Mouse (Mus musculus) embryonic facial prominence, embryonic 15.5 days (tissue): ENCODE data around the gene Prkag2. TPM values are rescaled to one million over a fixed set of nuclear protein-coding genes. Genes with fewer than 3 reads are reported as not detected.

Experiments used
- ATAC-seq: fragments of 200-750 bp; cut with Nextera tagmentation; 2 replicates; pipeline ENCODE4 v1.8.0; 2017; ENCODE audit warnings: low read depth, moderate TSS enrichment; ENCODE audit not compliant: insufficient number of reproducible peaks, low FRiP score, low TSS enrichment
- H3K27ac ChIP-seq: fragments of 300-500 bp; sonication (generic); replicated peaks from 2 replicates; pipeline ENCODE4 v1.5.1; 2015; ENCODE audit warnings: mild to moderate bottlenecking, inconsistent platforms
- H3K27me3 ChIP-seq: fragments of 300-500 bp; sonication (generic); 2 replicates; pipeline ENCODE4 v1.6.1; 2015; ENCODE audit warnings: inconsistent platforms
- H3K36me3 ChIP-seq: fragments of 300-500 bp; sonication (generic); 2 replicates; pipeline ENCODE4 v1.6.1; 2015; ENCODE audit warnings: mild to moderate bottlenecking, inconsistent platforms
- H3K4me1 ChIP-seq: fragments of 300-500 bp; sonication (generic); 2 replicates; pipeline ENCODE4 v1.6.1; 2015; ENCODE audit warnings: inconsistent platforms
- H3K4me2 ChIP-seq: fragments of 300-500 bp; sonication (generic); replicated peaks from 2 replicates; pipeline ENCODE4 v1.6.1; 2015; ENCODE audit warnings: mild to moderate bottlenecking, inconsistent platforms
- H3K4me3 ChIP-seq: fragments of 300-500 bp; sonication (generic); replicated peaks from 2 replicates; pipeline ENCODE4 v1.5.1; 2015; ENCODE audit warnings: mild to moderate bottlenecking, inconsistent platforms
- H3K9ac ChIP-seq: fragments of 300-500 bp; sonication (generic); 2 replicates; pipeline ENCODE4 v1.6.1; 2015; ENCODE audit warnings: inconsistent platforms
- H3K9me3 ChIP-seq: fragments of 300-500 bp; sonication (generic); replicated peaks from 2 replicates; pipeline ENCODE4 v1.6.1; 2016; ENCODE audit warnings: inconsistent platforms
- WGBS: fragments of 180-500 bp; shearing (Covaris S2); methylation state at CpG from one replicate; pipeline ENCODE4 v1.1.7; 2015; 5-methylcytosine and 5-hydroxymethylcytosine counted together
- polyA plus RNA-seq: library from polyadenylated mRNA; unstranded; fragments of >200 nt; fragmentation: Nextera tagmentation; extraction: Ambion mirVana; gene quantifications from 2 replicates; pipeline ENCODE4 v1.2.1, GENCODE M21; 2015

Gene Prkag2
- polyA plus RNA-seq, 1 experiment from 2014 or later: 25.0 TPM

GRCm38 (mm10) chr5:25019221-25019620 is 81.2 kb downstream of the Prkag2 start:
- H3K36me3 ChIP-seq: no peaks in the 10 kb centered on the region
- no peaks in the 10 kb centered on the region for H3K27me3 ChIP-seq
- WGBS: 75% methylated on average over 6 of the region's 6 CpGs
- H3K4me2 ChIP-seq: no peak overlapping the region
- no peak overlapping the region for H3K27ac ChIP-seq
- ATAC-seq: no peak
- no peaks in the 10 kb centered on the region for H3K4me1 ChIP-seq
- H3K9me3 ChIP-seq: no peaks in the 10 kb centered on the region
- no peak overlapping the region for H3K9ac ChIP-seq
- no peak overlapping the region for H3K4me3 ChIP-seq

DNA sequence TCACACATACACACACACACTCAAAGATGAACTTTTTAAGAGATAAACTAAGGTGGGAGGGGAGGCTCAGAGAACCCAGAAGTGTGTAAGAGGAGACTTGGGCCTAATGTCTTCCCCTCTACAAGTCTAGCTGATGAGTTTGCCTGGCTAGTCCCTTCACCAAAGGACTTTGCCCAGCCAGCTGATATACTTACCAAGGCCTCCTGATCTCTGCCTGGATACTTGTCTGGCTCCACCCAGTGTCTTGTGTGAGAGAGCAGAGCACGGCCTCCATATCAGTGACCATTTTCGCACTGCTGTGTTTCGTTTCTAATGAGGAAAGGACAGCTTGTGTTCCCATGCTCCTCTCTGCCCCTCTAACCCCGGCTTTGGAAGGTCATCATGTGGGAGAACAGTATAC is 88.3 kb downstream of the Prkag2 start:
- Histone ChIP-seq H3K27ac (no peak overlapping the region), H3K4me2 (no peak overlapping the region), H3K4me1 (peaks cover 21% of the 10 kb centered on the region), H3K9me3 (no peaks in the 10 kb centered on the region), H3K27me3 (no peaks in the 10 kb centered on the region), H3K36me3 (no peaks in the 10 kb centered on the region), H3K4me3 (no peak overlapping the region), H3K9ac (no peak overlapping the region)
- no peak for ATAC-seq
- 80% methylated on average over 4 of the region's 4 CpGs for WGBS

- Histone ChIP-seq H3K9ac (no peak overlapping the region), H3K27me3 (no peaks in the 10 kb centered on the region), H3K4me3 (no peak overlapping the region), H3K4me1 (peaks cover 26% of the 10 kb centered on the region), H3K4me2 (peak overlapping the region; percentile 35), H3K9me3 (no peaks in the 10 kb centered on the region), H3K36me3 (no peaks in the 10 kb centered on the region), H3K27ac (no peak overlapping the region)
- peak; percentile 30; the same call in 1 of the 2 replicates for ATAC-seq
- WGBS: 6% methylated on average over 8 of the region's 8 CpGs
Measured at GRCm38 (mm10) chr5:25011019-25011485, 89.4 kb downstream of the Prkag2 start.

DNA sequence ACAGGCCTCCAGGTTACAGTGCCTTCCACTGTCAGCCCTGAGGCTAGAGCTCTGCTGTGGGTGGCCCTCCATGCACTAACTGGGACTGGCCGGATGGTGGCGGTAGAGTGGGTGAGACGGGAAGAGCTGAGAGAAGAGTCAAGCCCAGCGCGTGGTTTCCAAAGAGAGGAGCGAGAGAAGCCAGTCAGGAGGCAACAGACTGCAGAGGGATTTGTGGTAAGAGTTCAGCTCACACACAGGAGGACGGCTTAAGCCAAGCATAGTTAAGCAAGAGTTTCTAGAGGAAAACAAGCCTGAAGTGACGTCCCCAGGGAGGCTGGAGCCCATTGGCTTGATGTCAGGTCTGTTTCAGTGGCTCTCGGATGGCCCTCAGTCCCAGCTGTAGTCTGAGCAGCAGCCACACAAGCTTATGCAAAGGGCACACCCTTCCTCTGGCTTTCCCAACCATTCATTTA is 90.0 kb downstream of the Prkag2 start:
- H3K4me3 ChIP-seq: no peak overlapping the region
- no peaks in the 10 kb centered on the region for H3K36me3 ChIP-seq
- peak; percentile 65 for ATAC-seq
- H3K9ac ChIP-seq: no peak overlapping the region
- H3K27ac ChIP-seq: no peak overlapping the region
- H3K4me1 ChIP-seq: peaks cover 26% of the 10 kb centered on the region
- peak overlapping the region; percentile 35 for H3K4me2 ChIP-seq
- H3K27me3 ChIP-seq: no peaks in the 10 kb centered on the region
- 3% methylated on average over 9 of the region's 9 CpGs for WGBS
- H3K9me3 ChIP-seq: no peaks in the 10 kb centered on the region

DNA sequence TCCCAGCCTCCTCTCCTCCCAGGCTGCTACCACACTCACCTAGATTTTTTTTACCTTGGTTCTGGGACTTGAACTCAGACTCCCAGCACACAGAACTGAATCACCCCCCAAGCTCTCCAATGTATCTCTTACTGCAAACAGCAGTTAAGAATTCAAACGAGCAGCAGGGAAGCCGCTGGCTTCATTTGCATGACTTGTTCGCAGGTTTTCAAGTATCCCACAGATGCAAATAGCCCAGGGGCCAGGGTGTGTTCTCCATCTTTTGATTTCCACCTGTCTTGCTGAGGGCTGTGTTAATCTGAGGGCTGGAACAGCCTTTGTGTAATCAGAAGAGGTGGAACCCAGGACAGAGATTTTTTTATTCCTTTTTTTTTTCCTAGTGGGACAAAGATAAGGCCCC is 90.7 kb downstream of the Prkag2 start:
- H3K27ac ChIP-seq: no peak overlapping the region
- no peak overlapping the region for H3K4me3 ChIP-seq
- no peaks in the 10 kb centered on the region for H3K27me3 ChIP-seq
- no peaks in the 10 kb centered on the region for H3K36me3 ChIP-seq
- H3K4me2 ChIP-seq: no peak overlapping the region
- ATAC-seq: no peak
- H3K9ac ChIP-seq: no peak overlapping the region
- H3K4me1 ChIP-seq: peaks cover 26% of the 10 kb centered on the region
- no peaks in the 10 kb centered on the region for H3K9me3 ChIP-seq
- 37% methylated on average over 3 of the region's 3 CpGs for WGBS

- Histone ChIP-seq H3K27me3 (no peaks in the 10 kb centered on the region), H3K4me2 (no peak overlapping the region), H3K4me1 (peaks cover 26% of the 10 kb centered on the region), H3K27ac (no peak overlapping the region), H3K9ac (no peak overlapping the region), H3K9me3 (no peaks in the 10 kb centered on the region), H3K4me3 (no peak overlapping the region), H3K36me3 (no peaks in the 10 kb centered on the region)
- WGBS: 69% methylated on average over 3 of the region's 3 CpGs
- no peak for ATAC-seq
Measured at GRCm38 (mm10) chr5:25008966-25009365, 91.5 kb downstream of the Prkag2 start.

- H3K27me3 ChIP-seq: no peaks in the 10 kb centered on the region
- no peaks in the 10 kb centered on the region for H3K9me3 ChIP-seq
- no peak overlapping the region for H3K9ac ChIP-seq
- H3K4me1 ChIP-seq: peaks cover 26% of the 10 kb centered on the region
- WGBS: 31% methylated on average over 8 of the region's 8 CpGs
- no peak overlapping the region for H3K4me3 ChIP-seq
- H3K36me3 ChIP-seq: no peaks in the 10 kb centered on the region
- H3K4me2 ChIP-seq: no peak overlapping the region
- H3K27ac ChIP-seq: no peak overlapping the region
- ATAC-seq: peak; percentile 51
Measured at GRCm38 (mm10) chr5:25006848-25007247, 93.6 kb downstream of the Prkag2 start.

GRCm38 (mm10) chr5:25005532-25006129 is 94.8 kb downstream of the Prkag2 start:
- no peak overlapping the region for H3K4me2 ChIP-seq
- H3K36me3 ChIP-seq: no peaks in the 10 kb centered on the region
- H3K27me3 ChIP-seq: no peaks in the 10 kb centered on the region
- peaks cover 23% of the 10 kb centered on the region for H3K4me1 ChIP-seq
- WGBS: 40% methylated on average over 6 of the region's 6 CpGs
- H3K9me3 ChIP-seq: no peaks in the 10 kb centered on the region
- no peak overlapping the region for H3K27ac ChIP-seq
- no peak overlapping the region for H3K9ac ChIP-seq
- ATAC-seq: no peak
- H3K4me3 ChIP-seq: no peak overlapping the region

- no peak for ATAC-seq
- Histone ChIP-seq H3K4me1 (0 out of 2 replicates have a peak, but pooled peaks cover 4% of the 10 kb centered on the region), H3K9ac (no peak overlapping the region), H3K4me3 (no peak overlapping the region), H3K27me3 (no peaks in the 10 kb centered on the region), H3K9me3 (no peaks in the 10 kb centered on the region), H3K36me3 (no peaks in the 10 kb centered on the region), H3K27ac (no peak overlapping the region), H3K4me2 (no peak overlapping the region)
- 40% methylated on average over 8 of the region's 8 CpGs for WGBS
Measured at GRCm38 (mm10) chr5:25001391-25001794, 99.0 kb downstream of the Prkag2 start.

GRCm38 (mm10) chr5:24999351-24999750 is 101.1 kb downstream of the Prkag2 start:
- ATAC-seq: no peak
- Histone ChIP-seq H3K9ac (no peak overlapping the region), H3K36me3 (no peaks in the 10 kb centered on the region), H3K4me1 (peaks cover 17% of the 10 kb centered on the region), H3K4me3 (no peak overlapping the region), H3K27ac (no peak overlapping the region), H3K9me3 (no peaks in the 10 kb centered on the region), H3K27me3 (no peaks in the 10 kb centered on the region), H3K4me2 (no peak overlapping the region)
- whole genome bisulfite sequencing: 76% methylated on average over 4 of the region's 4 CpGs

- ATAC-seq: peak; percentile 81
- Histone ChIP-seq H3K4me3 (peak overlapping the region; percentile 35), H3K27ac (peak overlapping the region; percentile 58; the same call in 1 of the 2 replicates), H3K9me3 (no peaks in the 10 kb centered on the region), H3K4me2 (peak overlapping the region; percentile 52), H3K27me3 (no peaks in the 10 kb centered on the region), H3K4me1 (peaks cover 12% of the 10 kb centered on the region), H3K9ac (no peak overlapping the region), H3K36me3 (no peaks in the 10 kb centered on the region)
- WGBS: 17% methylated on average over 13 of the region's 13 CpGs
Measured at GRCm38 (mm10) chr5:24995576-24996100, 104.8 kb downstream of the Prkag2 start.

- H3K36me3 ChIP-seq: no peaks in the 10 kb centered on the region
- peaks cover 20% of the 10 kb centered on the region for H3K4me1 ChIP-seq
- WGBS: 68% methylated on average over 3 of the region's 3 CpGs
- no peak for ATAC-seq
- no peaks in the 10 kb centered on the region for H3K27me3 ChIP-seq
- no peak overlapping the region for H3K4me3 ChIP-seq
- no peak overlapping the region for H3K9ac ChIP-seq
- H3K9me3 ChIP-seq: no peaks in the 10 kb centered on the region
- no peak overlapping the region for H3K27ac ChIP-seq
- no peak overlapping the region for H3K4me2 ChIP-seq
Measured at GRCm38 (mm10) chr5:24993190-24993589, 107.3 kb downstream of the Prkag2 start.
